Mouse (Mus musculus) cerebellum, postnatal 10 days (tissue): ENCODE measurements at regions not wholly inside any gene's neighbourhood (a gene's known extent, or its start where the extent isn't known, plus 50 kb on each side); places are given as distances from the start of the nearest gene placed in this dataset.
A peak's percentile ranks its signal among the peaks of the same experiment; 100 is the strongest.
"Not testable (repeated sequence)": the region's sequence is repeated elsewhere in the genome, so short reads cannot be mapped to it uniquely, and the experiment has no call there.

Source experiments
- DNase-seq, 2 experiments: peaks; one replicate each; pipeline ENCODE4 v3.0.0; 2021; ENCODE audit warnings: mixed read lengths in 2 of 2

DNA sequence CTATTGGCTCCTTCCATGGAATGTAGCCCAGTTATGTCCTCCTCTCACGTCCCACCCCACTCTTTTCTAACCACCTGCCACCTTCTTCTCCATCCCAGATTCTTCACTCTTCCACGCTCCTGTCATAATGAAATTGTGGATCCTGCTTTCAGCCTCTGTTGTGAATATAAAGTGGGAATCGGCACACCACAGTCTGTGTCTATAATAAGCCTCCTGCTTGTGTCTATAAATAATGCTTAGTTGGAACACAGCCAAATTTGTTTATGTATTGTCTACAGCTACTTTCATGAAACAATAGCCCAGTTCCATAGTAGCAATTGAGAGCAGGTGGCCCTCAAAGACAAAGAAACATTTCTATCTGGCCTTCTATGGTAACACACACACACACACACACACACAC is 137.5 kb upstream of the Rps6ka3 start:
- no peak for DNase-seq

DNA sequence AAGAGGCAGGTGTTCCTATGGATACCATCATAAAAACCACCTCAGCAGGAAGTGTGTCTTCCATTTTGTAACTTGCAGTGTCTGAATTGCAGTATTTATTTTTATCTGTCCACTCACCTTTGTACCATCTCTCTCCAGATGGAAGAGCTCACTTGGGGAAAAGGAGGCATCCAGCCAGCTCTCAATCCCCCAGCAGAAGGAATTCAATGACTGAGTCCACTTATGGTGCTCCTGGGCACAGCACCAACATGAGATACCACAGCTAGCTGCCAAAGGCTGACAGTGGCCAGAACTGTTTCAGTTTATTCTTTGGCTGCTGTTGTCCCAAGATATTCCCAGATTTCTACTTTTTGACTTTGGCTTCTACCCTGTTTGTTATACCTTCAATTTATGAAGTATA is 136.6 kb upstream of the Rps6ka3 start:
- DNase-seq = peak; percentile 78 to 84

DNA sequence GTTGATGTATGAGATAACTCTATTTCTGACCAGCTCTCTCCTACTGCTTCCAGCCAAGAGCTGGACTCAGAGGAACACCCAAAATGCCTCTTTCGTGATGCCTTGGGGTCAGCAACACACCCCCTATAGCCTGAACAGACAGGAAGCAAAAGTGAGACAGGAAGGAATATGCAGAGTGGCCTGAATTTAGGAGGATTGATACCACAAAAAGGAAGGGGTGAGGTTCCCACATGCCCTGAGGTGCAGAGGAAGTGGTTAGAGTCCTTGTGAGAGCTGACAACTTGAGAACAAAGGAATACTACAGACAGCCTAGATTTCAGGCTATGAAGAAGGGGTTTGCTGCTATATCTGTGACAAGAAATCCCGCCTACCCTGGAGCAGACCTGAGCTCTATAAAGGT is 129.6 kb upstream of the Rps6ka3 start:
- no peak for DNase-seq

DNA sequence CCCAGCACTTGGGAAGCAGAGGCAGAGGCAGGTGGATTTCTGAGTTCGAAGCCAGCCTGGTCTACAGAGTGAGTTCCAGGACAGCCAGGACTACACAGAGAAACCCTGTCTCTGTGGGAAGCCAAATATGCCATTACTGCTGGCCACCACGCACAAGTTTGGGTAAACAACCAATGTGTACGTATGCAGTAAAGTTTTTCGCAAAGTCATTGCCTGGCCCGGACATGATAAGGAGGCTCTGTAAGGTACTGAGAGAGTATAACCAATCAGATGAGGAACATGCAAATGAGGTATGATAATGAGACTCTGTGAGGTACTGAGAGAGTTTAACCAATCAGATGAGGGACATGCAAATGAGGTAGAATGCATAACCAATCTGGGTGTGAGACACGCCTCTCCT is 99.5 kb upstream of the Rps6ka3 start:
- DNase-seq = not testable (repeated sequence)

DNA sequence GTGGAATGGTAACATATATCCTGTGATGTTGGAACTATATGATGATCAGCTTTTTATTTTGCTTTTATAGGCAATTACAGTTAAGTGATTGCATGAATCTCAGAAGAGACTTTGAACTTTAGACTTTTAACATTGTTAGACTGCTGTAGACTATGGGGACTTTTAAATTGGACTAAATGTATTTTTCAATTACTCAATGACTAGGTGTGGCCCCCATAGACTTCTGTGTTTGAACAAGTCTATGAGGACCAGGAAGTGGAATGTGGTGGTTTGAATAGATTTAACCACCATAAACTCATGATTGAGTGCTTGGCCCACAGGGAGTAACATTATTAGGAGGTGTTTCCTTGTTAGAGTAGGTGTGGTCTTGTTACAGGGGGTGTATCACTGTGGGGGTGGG is 93.9 kb upstream of the Rps6ka3 start:
- DNase-seq = no peak

DNA sequence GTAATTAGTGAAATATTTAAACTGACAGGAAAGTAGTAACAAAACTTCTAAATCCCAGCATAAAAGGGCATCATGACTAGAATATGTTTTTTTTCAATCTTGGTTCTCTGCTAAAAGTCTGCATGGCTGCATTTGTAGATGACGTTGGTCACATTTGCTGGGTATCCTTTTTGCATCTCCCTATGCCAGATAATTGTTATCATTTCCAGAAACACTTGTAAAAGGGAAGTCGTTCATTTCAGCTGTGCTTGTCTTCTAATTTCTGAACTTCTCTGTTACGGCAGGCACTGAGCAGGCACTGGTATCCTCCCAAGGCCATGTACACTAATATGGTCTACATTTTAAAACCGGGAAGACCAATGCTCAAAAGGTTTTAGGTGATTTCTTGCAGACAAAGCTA is 69.6 kb upstream of the Rps6ka3 start:
- DNase-seq = no peak

DNA sequence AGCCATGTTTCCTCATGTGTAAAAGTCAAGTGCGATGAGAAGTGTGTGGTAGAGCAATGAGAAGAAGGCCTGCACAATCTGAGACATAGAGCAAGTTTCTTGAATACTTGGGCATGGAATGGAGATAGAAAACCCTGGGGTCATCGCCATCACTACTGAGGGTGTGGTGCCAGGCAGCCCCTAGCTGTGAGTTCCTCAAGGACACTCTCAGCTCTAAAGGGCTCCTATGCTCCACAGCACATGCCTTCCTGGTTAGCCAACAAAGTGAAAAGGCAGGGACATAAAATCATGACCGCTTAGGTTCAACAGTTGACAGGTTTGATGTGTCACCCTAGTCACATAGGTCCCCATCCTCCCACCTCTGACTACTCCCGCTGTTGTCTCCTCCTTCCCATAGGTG is 66.8 kb upstream of the Rps6ka3 start:
- DNase-seq = no peak

DNA sequence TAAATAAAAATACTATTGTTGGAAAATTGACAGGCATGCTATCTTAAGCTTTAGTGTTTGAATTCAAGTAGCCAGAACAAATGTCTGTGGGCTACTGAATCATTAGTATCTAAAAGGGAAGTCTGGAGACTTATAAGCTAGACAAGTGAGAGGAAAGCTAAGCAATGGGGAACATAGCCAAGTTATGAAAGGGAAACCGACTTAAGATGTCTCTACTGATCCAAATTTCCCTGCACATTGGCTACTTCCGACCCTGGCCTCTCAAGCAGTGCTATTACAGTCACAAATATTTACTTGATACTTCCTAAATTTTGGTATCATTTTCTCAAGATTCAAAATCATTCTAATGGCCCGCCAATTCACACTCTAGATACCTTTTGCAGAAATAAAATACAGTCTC is 65.4 kb upstream of the Rps6ka3 start:
- no peak for DNase-seq

DNA sequence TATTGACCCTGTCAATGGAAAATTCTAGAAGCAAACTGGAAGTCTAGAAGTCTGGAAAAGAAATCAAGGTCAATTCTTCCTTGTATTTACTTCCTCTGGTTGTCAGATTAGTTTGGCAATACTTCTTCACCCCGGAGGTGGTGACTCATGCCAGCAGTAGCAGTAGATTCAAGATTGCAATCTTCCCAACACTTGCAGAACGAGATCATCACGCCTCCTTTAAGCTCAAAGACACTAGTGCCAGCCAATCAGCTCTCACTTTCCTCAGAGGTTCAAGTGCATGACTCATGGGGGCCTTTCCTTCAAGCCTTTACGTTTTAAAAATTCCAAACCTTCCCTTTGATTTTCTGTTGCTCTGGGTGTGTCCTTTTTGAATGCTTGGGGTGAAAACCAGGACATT is 64.9 kb upstream of the Rps6ka3 start:
- no peak for DNase-seq

DNA sequence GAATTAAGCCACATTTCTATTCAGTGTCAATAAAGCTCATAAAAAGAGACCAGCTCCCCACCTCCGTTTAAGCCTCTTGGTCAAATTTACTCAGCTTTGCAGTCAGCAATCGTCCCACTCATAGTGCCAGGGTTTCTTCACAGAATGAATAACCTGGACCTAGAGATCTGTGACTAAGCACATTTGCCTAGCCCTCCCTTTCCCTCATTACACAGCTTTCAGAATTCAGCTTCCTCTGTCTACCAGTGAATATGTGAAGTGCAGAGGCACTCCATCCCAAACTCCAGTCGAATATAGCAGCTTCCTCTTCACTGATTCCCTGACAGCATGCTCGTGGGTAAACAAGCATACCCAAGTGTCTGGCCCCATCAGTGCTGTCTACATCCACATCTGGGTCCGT is 54.3 kb upstream of the Rps6ka3 start:
- no peak for DNase-seq

DNA sequence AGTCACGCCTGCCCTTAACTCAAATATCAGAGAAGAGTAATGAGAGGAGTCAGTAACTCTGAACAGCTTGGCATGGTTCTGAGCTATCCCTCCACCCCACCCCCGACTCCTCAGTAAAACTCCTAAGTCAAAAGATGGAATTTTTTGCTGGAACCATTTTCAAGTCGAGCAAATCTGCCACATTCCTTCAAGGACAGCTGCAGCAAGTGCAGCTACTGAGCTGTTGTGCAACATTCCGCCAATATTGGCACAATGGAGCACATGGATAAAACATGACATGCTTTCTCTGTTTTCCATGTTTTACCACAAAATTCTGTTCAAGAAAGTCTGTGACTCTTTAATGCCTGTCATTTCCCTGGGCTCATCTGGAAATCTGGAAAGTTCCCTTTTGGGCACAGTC is 53.1 kb upstream of the Rps6ka3 start:
- no peak for DNase-seq

DNA sequence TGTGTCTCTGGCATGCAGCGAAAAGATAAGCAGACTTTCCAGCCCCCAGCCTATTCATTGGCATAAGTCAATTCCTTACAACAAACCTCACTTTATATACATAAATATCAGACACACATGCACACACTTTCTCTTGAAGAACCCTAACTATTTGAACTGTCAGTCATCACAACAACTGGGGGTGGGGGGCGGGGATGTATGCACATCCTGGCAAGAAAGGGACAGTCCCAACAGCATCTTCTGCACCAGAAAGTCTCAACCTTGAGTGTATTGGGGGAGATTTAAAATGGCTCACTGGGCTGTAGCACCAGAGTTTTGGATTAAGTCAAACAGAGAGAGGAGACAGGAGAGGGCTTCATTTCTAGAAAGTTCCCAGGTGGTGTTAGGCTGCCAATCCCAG is 50.4 kb upstream of the Rps6ka3 start:
- no peak for DNase-seq
